Mouse (Mus musculus) erythroblast, embryonic 14.5 days (primary cell): ENCODE results near the gene Frmd4a.

Experiments used
- GATA1 ChIP-seq: IDR thresholded peaks from 2 replicates; pipeline ENCODE4 v1.6.1; 2012; ENCODE audit warnings: low read length, inconsistent platforms, mixed read lengths
- TAL1 ChIP-seq: IDR thresholded peaks from 3 replicates; pipeline ENCODE4 v1.6.1; 2012; ENCODE audit warnings: low read length, inconsistent platforms, mixed read lengths

DNA sequence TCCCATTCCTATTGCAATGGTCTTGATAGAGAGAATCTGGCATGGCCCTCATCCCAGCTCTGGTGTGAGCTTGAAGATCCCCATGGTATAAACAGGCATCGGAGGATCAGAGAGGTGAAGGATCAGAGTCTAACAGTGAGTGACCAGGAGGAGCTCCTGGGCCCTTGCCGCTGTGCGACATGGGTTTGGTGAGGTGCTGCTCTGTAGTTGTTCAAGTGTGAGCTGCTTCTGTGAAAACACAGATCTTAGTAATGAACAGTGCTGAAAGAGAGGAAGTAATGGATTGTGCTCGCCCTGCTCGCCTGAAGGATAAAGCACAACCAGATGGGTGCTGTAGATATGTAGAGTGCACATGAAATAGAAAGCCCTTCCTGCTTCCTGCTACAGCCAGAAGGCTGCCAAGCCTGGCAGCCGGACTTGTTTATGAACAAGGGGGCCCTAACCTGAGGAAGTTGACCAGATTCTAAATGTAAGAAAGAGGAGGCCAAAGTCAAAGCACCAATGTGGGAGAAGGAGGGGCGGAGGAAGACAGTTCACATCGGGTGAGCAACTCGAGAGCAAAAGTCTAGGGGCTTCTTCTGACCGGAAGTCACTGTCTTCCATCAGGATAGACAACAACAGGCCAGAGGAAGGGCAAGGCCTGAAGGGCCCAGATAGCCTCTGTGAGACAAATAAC, 552.8 kb downstream of the Frmd4a start:
- TF ChIP-seq GATA1: no peak
- no peak for TF ChIP-seq TAL1
